Mouse (Mus musculus): ENCODE results near the gene Ranbp10.

DNA sequence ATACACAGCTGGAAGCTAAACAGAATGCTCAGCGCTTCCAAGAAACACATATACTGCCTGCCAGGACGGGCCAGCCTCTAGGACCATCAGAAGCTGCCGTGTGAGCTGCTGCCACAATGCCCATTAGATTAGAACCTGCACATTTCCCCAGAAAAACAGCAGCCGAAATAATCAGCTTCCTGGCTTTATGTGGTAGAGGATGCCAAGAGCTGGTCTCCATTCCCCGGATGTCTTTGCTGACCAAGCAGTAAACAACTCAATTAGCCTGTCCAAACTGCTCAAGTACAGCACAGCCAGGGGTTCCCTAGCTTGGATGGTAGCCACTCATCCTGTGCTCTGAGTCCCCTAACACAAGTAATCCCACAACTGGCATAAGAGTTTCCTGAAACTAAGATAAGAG is 19.4 kb downstream of the Ranbp10 start:
- no peak for TF ChIP-seq CTCF (IDR thresholded peaks at IDR 0.05; ENCODE audit: control insufficient read depth, insufficient read depth, insufficient read length)
- TF ChIP-seq MAX (IDR thresholded peaks at IDR 0.05): no peak
- no peak for TF ChIP-seq MYOG (IDR thresholded peaks at IDR 0.05; ENCODE audit: control insufficient read depth, extremely low read depth, insufficient read length)
- TF ChIP-seq USF1 (IDR thresholded peaks at IDR 0.05; ENCODE audit: low read depth): no peak
